Mouse (Mus musculus): ENCODE measurements around the gene Cracr2b.

Gene Cracr2b

DNA sequence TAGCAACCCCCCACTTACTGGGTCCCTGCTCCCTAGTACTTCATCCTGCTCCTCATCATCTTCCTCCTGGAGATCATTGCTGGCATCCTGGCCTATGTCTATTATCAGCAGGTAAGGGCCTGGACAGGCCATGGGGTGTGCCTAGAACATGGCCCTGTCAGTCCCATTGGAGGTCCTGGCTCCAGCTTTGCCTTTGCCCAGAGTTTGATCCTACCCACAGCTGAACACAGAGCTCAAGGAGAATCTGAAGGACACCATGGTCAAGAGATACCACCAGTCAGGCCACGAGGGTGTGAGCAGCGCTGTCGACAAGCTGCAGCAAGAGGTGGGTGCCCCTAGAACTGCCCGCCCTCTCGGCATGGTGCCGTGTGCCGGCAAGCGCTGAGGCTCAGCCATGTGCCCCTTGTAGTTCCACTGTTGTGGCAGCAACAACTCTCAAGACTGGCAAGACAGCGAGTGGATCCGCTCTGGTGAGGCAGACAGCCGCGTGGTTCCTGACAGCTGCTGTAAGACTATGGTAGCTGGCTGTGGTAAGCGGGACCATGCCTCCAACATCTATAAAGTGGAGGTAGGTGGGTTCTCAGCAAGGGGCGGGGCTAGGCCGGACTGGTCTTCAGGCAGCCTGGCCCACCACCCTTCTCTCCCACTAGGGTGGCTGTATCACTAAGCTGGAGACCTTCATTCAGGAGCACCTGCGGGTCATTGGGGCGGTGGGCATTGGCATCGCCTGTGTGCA, 9.2 kb downstream of the Cracr2b start:
- no peak for DNase-seq (ENCODE audit: low spot score)

DNA sequence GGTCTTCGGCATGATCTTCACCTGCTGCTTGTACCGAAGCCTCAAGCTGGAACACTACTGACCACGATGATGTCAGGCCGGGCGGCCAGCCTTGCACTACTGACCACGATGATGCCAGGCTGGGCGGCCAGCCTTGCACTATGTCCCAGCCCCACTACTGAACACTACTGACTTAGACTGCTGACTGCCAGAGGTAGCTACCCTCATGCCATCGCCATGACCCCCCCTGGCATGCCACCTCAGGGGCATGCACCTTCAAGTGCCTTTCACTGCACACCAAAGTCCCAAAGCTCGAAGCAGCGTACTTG, 9.7 kb downstream of the Cracr2b start:
- no peak for DNase-seq (ENCODE audit: low spot score)

DNA sequence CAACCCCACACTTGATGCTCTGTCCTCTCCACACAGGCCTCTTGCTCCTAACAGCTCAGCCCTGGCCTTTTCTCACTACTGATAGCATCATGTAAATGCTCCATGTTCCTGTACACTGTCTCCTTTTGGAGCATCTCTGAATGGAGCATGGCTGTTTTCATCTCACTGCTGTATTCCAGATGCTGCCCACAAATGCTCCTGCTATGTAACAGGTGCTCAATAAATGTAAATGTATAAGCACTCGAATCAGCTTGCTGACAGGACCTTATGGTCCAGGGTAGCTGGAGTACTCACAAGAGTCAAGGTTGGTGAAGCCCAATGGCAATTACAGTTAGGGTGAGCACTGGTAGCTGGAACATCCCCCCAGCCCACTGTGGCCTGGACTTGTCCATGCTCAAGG, 10.3 kb downstream of the Cracr2b start:
- no peak for DNase-seq (ENCODE audit: low spot score)

GRCm38 (mm10) chr7:141472226-141472625, 11.3 kb downstream of the Cracr2b start:
- DNase-seq (ENCODE audit: low spot score): no peak

- DNase-seq (ENCODE audit: low spot score): no peak
These were observed 11.9 kb downstream of the Cracr2b start for GRCm38 (mm10) chr7:141472763-141473162.

DNA sequence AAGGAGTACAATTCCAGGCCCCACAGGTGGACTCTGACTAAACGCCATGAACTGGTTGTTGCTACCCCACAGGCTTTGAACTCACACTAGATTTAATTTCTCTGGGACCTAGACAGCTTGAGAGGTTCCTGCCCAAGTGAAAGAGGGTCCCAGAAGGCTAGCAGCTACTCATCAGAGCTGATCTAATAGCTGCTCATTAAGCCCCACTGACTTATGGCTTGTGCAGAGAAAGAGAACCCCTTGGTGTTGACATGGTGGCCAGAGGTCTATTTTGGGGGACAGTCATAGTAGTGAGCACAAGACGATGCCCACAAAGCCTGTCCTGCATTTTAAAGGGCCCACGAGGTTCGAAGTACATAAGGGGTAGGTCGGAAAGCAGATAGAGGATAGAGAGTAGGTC, 13.3 kb downstream of the Cracr2b start:
- no peak for DNase-seq (ENCODE audit: low spot score)

GRCm38 (mm10) chr7:141475011-141475804, 14.3 kb downstream of the Cracr2b start, which contains the start of the genes Polr2l and Tspan4:
Gene Polr2l (minus strand): TSS chr7:141475132.
Gene Tspan4 (plus strand): TSS chr7:141475240.
- peak; percentile 83 for DNase-seq (ENCODE audit: low spot score)

GRCm38 (mm10) chr7:141475805-141476158, 14.9 kb downstream of the Cracr2b start:
- no peak for DNase-seq (ENCODE audit: low spot score)

- DNase-seq (ENCODE audit: low spot score): peak; percentile 32
These were observed 15.5 kb downstream of the Cracr2b start for GRCm38 (mm10) chr7:141476226-141476980.

- DNase-seq (ENCODE audit: low spot score): no peak
These were observed 16.1 kb downstream of the Cracr2b start for GRCm38 (mm10) chr7:141476981-141477370.

DNA sequence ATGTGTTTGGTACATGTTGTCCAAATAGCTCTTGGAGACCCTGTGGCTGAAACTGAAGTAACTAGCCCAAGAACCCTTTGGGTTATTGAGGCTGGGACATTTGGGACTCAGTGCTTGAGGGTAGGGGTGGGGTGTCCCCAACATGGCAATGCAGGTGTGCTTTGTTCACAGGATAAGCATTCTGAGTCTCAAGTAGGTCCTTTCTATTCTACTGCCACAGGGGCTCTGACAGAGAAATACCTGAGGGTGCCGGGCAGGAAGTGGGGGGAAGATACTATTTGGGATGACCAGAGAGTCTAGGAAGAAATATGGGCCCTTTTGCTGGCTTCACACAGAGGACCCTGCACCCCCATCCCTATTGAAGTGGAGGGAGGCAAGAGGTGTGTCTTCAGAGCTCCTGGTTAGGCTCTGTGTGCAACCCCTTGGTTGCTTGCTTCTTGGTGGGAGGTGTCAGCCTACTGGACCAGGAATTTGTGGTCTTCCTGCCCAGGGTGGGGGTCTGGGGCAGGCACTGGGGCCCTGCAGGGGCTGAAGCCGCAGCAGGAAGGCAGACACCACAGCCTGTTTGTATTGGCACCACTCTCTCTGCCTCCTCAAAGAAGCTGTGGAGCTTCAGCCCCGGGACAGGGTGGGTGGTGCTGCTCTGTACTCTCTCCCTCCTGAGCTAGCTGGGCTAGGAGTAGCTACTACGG, 16.8 kb downstream of the Cracr2b start:
- DNase-seq (ENCODE audit: low spot score): no peak

- DNase-seq (ENCODE audit: low spot score): no peak
These were observed 17.4 kb downstream of the Cracr2b start for GRCm38 (mm10) chr7:141478270-141478748.

DNA sequence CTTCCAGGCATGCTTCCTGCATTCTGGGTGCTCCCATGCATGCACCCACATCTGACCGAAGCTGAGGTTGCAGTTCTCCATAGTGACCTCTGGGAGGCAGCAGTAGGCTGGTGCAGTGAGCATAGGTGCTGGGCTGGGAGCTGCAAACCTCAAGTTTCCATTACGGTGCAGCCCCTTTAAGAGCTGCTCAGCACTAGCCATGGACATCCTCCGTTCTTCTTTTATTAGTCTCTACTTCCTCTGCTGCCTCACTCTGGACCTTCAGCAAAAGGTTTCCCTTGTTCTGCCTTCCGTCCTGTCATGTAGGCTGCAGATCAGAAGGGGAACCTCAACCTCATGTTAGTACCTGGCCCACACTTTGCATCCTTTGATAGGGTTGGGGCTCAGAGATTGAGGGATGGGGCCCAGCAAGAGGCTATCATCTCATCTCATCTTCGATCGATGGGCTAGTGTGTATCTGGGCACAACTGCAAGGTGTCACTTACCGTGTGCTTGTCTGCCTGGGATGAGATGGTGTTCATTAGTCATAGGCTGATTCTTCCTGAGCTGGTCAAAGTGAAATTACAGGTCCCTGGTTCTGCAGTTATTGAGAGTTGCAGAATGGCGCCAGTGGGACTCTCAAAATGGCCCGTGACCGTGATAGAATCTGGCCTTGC, 20.1 kb downstream of the Cracr2b start:
- peak; percentile 73 for DNase-seq (ENCODE audit: low spot score)

- DNase-seq (ENCODE audit: low spot score): peak; percentile 52
These were observed 20.9 kb downstream of the Cracr2b start for GRCm38 (mm10) chr7:141481498-141482401.

DNA sequence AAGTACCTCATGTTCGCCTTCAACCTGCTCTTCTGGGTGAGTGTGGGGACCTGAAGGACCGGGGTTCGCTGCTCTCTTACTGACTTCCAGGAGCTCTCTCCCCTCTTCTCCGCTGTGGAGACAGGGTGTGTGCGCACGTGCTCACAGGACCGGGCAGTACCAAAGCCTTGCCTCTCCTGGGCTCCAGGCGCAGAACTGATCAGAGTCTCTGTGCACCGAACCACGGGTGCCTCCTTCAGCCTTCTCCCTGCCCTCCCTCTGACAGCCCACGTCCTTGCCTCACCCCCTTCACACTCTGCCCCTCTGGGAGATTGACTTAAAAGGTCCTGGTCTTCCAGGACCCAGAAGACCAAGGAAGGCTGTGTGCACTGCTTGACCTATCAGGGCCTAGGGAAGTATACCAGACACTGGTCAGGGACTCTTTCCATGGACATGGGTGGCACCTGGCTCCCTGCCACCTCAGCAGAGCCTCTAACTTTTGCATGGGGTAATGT, 21.7 kb downstream of the Cracr2b start:
- no peak for DNase-seq (ENCODE audit: low spot score)

DNA sequence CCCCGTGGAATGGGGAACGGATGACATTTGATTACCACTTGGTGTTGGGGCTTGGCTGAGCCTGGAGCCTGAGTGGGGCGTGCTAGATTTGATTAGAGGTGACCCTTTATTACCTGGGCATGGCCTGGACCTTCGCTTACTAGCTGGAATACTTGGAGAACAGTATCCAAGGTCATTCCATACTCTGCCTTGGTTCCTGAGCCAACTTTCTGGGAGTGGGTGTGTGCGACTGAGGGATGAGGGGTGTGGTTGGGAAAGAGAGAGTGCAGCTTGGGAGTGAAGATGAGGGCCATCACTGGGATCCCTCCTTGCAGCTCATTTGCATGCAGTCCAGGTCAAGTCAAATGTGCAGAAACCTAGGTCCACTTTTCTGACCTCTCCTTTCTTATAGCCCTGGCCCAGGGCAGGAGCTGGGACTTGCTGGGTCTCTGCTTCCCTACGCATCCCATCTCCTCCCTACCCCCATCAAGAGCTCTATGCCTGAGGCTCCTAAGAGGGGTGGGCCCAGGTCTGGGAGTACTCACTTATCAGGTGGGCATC, 22.3 kb downstream of the Cracr2b start:
- DNase-seq (ENCODE audit: low spot score): no peak

DNA sequence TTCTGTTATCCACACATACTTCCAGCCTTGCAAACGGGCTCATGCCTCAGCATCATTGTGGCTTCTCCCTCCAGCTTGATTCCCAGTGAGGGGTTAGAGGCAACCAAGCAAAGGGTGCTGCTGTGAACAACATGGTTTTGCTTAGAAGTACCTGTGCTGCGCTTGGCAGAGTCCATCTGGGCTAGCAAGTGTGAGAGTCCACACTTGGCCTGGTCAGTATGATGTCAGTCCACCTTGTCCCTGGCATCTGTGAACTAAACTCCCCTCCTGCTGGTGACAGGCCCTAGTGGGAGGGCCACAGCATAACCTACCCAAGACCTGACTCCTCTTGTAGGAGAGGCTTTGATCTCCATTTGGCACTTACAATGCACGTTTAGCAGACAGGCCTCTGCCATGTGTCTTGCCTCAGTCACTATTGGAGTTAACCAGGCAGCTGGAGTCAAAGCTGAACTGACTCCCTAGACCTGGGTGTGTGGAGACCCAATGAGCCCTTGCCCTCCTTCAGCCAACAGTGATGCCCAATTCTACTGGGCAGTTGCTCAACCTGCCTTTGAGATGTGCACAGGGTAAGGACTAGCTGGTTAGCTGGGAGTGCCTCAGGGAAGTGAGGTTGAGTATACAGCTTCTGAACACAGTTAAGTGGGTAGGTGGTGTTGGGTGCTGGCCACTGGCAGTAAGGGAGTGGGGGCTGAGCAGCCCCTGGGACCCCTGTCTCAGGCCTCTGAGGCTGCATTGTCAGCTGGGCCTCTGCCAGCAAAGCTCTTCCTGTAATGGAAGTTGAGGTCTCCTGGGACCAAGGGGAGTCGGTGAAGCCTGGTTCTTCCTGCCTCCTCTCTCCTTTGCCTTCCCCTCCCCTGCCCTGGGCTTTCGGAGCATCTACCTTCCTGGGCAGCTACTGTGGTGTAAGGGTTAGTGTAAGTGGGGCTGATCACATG, 23.6 kb downstream of the Cracr2b start:
- DNase-seq (ENCODE audit: low spot score): no peak

GRCm38 (mm10) chr7:141485186-141485585, 24.3 kb downstream of the Cracr2b start:
- DNase-seq (ENCODE audit: low spot score): no peak

GRCm38 (mm10) chr7:141485606-141486005, 24.7 kb downstream of the Cracr2b start:
- no peak for DNase-seq (ENCODE audit: low spot score)
